Mouse (Mus musculus) liver, adult (tissue): ENCODE data around the gene Hyal3.

Source experiments
- GATA4 ChIP-seq: IDR thresholded peaks from 2 replicates; pipeline ENCODE4 v1.6.1; 2014; ENCODE audit warnings: mild to moderate bottlenecking, low read length; ENCODE audit not compliant: insufficient replicate concordance

Gene Hyal3

GRCm38 (mm10) chr9:107628721-107629410 lies 48.2 kb downstream of the Hyal3 start:
- peak; percentile 47; the same call in 1 of the 2 replicates for TF ChIP-seq GATA4

DNA sequence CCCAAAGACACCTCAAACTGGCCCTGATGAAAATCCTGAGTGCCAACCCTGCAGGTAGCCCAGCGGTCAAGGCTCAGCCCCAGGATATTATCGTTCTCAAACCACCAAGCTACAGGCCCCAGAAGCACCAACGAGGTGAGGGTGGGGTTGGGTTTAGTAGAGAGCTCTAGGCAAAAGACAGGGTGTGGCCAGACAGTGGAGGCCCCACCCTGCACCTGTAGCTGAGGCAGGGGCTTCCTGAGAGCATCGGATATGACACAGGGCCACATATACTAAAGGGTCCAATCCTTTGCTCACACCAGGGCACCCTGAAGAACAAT lies 48.8 kb downstream of the Hyal3 start:
- TF ChIP-seq GATA4 = no peak

GRCm38 (mm10) chr9:107629901-107630425 lies 49.3 kb downstream of the Hyal3 start:
- TF ChIP-seq GATA4 = no peak

GRCm38 (mm10) chr9:107630576-107630975 lies 50.0 kb downstream of the Hyal3 start:
- TF ChIP-seq GATA4 = no peak

DNA sequence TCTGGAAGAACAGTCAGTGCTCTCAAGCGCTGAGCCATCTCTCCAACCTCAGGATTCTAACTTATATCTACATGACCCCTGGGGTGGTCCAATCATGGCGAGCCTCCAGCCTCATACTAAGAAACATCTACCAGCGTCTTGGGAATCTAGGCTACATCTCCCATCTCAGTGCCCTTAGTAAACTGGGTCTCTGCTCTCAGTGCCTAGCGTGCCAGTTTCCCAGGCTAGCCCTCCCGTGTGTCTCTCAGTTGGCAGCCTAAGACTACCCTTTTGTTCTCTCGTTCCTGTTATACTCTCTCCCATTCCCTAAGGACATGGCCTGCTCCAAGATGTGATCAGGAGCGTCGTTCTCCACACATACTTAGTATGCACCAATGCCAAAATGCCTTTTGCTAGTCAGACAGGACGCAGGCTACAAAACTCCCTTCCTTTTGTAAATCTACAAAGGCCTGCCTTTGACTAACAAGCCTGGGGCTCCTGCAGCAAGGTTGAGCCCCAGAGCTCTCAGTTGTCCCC lies 50.8 kb downstream of the Hyal3 start:
- no peak for TF ChIP-seq GATA4

- TF ChIP-seq GATA4 = no peak
These were observed 51.2 kb downstream of the Hyal3 start for GRCm38 (mm10) chr9:107631861-107632260.

- TF ChIP-seq GATA4 = no peak
These were observed 51.9 kb downstream of the Hyal3 start for GRCm38 (mm10) chr9:107632478-107632877.

GRCm38 (mm10) chr9:107633091-107633660 lies 52.6 kb downstream of the Hyal3 start:
- no peak; the same call in 1 of the 2 replicates for TF ChIP-seq GATA4

GRCm38 (mm10) chr9:107633661-107634405 lies 53.2 kb downstream of the Hyal3 start:
- no peak for TF ChIP-seq GATA4

- no peak for TF ChIP-seq GATA4
These were observed 54.0 kb downstream of the Hyal3 start for GRCm38 (mm10) chr9:107634406-107635278.

GRCm38 (mm10) chr9:107635279-107636028 lies 54.8 kb downstream of the Hyal3 start, which contains the start of gene Gnai2:
Gene Gnai2 (minus strand): TSS chr9:107635367.
- no peak for TF ChIP-seq GATA4
